Mouse (Mus musculus) liver (tissue): ENCODE results near the gene Acvr1c.

Experiments used
- DNase-seq: peaks from one replicate; pipeline ENCODE4 v3.0.0-alpha.2; 2020; ENCODE audit warnings: mixed read lengths

Gene Acvr1c

DNA sequence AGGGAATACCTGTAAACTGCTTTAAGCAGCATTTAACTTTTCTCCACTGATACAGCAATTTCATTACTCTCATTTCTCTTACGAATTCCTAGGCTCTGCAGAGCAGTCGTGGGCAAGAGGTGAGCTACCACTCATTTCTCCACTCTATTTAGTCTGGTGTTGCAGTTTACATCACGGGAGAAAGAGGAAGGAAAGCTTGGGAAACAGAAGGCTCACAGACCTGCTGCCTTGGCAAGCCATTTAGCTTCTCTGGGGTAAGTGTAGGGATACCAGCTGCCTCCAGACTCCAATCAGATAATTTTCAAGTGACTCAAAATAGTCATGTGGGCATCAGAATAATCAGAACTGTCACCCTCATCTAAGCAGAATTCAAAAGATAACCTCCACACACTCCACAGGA, 76.6 kb downstream of the Acvr1c start:
- DNase-seq = no peak

DNA sequence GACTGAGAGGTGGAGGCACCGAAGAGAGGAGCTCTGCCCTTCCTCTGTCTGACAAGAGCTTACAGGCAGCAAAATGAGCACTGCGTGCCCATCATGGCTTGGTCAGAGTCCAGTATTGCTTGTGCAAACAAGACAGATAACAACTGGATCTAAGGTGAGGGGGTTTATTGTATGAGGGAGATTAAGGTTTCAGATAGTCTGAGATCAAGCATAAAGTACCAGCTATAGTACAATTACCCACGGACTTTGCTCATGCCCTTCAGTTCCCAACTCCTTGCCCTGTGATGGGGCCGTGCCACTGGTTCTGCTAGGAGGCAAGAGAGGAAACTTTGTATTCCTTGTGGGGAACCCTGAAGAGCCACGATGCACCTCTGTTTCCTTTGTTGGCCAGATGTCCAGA, 78.5 kb downstream of the Acvr1c start:
- DNase-seq = no peak

DNA sequence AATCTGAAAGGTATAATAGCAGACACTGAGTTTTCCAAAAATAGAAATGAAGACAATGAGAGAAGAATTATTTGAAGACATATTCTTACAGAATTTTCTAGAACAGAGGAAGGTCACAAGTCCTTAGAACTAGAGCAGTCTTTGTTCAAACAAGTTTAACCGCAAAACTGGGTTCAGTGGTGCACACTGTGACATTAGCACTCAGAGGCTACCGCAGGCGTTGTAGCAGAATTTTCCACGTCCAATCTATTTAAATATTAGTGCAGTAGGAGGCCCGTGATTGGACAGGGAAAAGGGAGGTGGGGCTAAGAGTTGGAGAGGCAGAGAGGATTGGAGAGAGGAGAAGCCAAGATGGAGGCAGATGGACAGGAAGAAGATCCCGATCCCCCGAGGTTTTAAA, 81.2 kb downstream of the Acvr1c start:
- DNase-seq = no peak

DNA sequence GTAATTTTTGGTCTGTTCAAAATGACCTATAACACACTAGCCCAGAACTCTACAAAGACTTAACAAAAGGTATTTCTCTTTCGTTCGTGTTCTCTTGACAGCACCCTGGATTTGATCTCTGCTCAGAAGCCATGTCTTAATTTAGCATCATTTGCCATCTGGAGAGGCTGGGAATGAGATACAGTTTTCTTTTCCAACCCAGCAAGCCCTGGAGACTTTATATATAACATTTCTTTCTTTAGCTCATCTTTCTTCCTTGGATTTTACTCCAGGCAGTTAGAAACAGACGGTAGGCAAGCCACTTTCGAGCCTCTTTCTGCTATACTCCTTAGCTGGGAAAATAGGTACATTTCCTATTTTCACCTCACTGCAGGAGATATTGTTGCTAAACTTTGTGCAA, 117.1 kb downstream of the Acvr1c start:
- DNase-seq = no peak

DNA sequence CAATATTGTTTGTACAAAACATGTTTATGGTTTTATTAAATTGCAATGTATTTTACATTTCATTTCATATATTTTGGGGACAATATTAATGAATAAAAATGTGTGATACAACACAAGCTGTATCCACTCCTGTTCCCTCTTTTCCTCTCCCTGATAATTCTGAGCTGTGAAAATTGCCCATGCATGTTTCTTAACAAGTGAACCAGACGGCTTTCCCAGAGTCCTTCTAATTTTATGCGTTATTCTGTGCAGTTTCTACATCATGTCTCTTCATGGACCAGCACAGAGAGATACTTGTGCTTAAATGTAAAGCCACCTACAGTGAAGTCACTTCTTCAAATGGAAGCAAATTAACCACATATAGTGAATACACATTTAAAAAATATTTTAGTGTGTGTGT, 120.2 kb downstream of the Acvr1c start:
- DNase-seq = no peak
